Mouse (Mus musculus) hindbrain, embryonic 16.5 days (tissue): Measurements from ENCODE around the gene Eif1ad. TPM values are rescaled to one million over a fixed set of nuclear protein-coding genes. Genes with fewer than 3 reads are reported as not detected.

Experiments used
- ATAC-seq: fragments of 200-750 bp; cut with Nextera tagmentation; 2 replicates; pipeline ENCODE4 v1.8.0; 2017; ENCODE audit warnings: moderate TSS enrichment, moderate library complexity
- H3K27ac ChIP-seq: fragments of 300-500 bp; sonication (generic); 2 replicates; pipeline ENCODE4 v1.5.1; 2014; ENCODE audit warnings: low read depth, mild to moderate bottlenecking, control low read depth, low read length, moderate library complexity
- H3K27me3 ChIP-seq: fragments of 300-500 bp; sonication (generic); replicated peaks from 2 replicates; pipeline ENCODE4 v1.6.1; 2014; ENCODE audit warnings: low read length; ENCODE audit not compliant: control insufficient read depth, insufficient read depth
- H3K36me3 ChIP-seq: fragments of 300-500 bp; sonication (generic); 2 replicates; pipeline ENCODE4 v1.6.1; 2014; ENCODE audit warnings: mild to moderate bottlenecking, low read length, moderate library complexity, mixed read lengths; ENCODE audit not compliant: control insufficient read depth, insufficient read depth
- H3K4me1 ChIP-seq: fragments of 300-500 bp; sonication (generic); 2 replicates; pipeline ENCODE4 v1.6.1; 2014; ENCODE audit warnings: low read depth, low read length; ENCODE audit not compliant: control insufficient read depth, insufficient read depth
- H3K4me2 ChIP-seq: fragments of 300-500 bp; sonication (generic); 2 replicates; pipeline ENCODE4 v1.6.1; 2014; ENCODE audit warnings: mild to moderate bottlenecking, low read length, control low read depth, moderate library complexity
- H3K4me3 ChIP-seq: fragments of 300-500 bp; sonication (generic); 2 replicates; pipeline ENCODE4 v1.5.1; 2014; ENCODE audit warnings: mild to moderate bottlenecking, low read length, control low read depth, moderate library complexity
- H3K9ac ChIP-seq: fragments of 300-500 bp; sonication (generic); 2 replicates; pipeline ENCODE4 v1.6.1; 2014; ENCODE audit warnings: low read depth, mild to moderate bottlenecking, control low read depth, low read length, moderate library complexity
- H3K9me3 ChIP-seq: fragments of 300-500 bp; sonication (generic); 2 replicates; pipeline ENCODE4 v1.6.1; 2014; ENCODE audit warnings: mild to moderate bottlenecking, low read length, moderate library complexity; ENCODE audit not compliant: control insufficient read depth
- WGBS: fragments of 180-500 bp; shearing (Covaris S2); extraction: QIAGEN DNeasy Blood & Tissue Kit; methylation state at CpG from one replicate; pipeline ENCODE4 v1.1.7; 2014; 5-methylcytosine and 5-hydroxymethylcytosine counted together
- polyA plus RNA-seq: library from polyadenylated mRNA; unstranded; fragments of >200 nt; fragmentation: Nextera tagmentation; extraction: Ambion mirVana; gene quantifications from 2 replicates; pipeline ENCODE4 v1.2.1, GENCODE M21; 2015

Eif1ad gene
- polyA plus RNA-seq, 1 experiment from 2014 or later, result 40.6 TPM

- WGBS, result 82% methylated on average over 3 of the region's 3 CpGs
- H3K27me3 ChIP-seq, result no peaks in the 10 kb centered on the region
- no peak overlapping the region for H3K4me2 ChIP-seq
- no peaks in the 10 kb centered on the region for H3K9me3 ChIP-seq
- peaks cover 31% of the 10 kb centered on the region for H3K36me3 ChIP-seq
- no peak for ATAC-seq
- H3K4me3 ChIP-seq, result no peak overlapping the region
- peaks cover 12% of the 10 kb centered on the region for H3K4me1 ChIP-seq
- no peak overlapping the region for H3K27ac ChIP-seq
- no peak overlapping the region for H3K9ac ChIP-seq
Measured at GRCm38 (mm10) chr19:5370932-5371331, 4.4 kb downstream of the Eif1ad start.

DNA sequence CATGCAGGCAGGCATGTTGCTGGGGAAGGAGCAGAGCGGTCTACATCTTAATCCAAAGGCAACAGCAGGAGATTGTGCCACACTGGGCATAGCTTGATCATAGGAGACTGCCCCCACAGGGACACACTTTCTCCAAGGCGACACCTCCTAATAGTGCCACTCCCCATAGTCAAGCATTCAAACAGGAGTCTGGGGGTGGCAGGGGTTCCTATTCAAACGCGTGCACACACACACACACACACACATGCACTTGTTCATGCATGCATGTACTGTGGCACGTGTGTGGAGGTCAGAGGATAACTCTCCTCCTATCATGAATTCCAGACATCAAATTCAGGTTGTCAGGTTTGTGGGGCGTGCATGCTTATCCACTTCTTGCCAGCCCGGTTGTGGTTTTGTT lies 6.2 kb downstream of the Eif1ad start:
- H3K4me2 ChIP-seq, result no peak overlapping the region
- no peak overlapping the region for H3K27ac ChIP-seq
- 94% methylated on average over 7 of the region's 7 CpGs for WGBS
- no peaks in the 10 kb centered on the region for H3K27me3 ChIP-seq
- ATAC-seq, result no peak
- H3K9ac ChIP-seq, result no peak overlapping the region
- peaks cover 7% of the 10 kb centered on the region for H3K4me1 ChIP-seq
- H3K36me3 ChIP-seq, result peaks cover 31% of the 10 kb centered on the region
- H3K9me3 ChIP-seq, result no peaks in the 10 kb centered on the region
- no peak overlapping the region for H3K4me3 ChIP-seq

DNA sequence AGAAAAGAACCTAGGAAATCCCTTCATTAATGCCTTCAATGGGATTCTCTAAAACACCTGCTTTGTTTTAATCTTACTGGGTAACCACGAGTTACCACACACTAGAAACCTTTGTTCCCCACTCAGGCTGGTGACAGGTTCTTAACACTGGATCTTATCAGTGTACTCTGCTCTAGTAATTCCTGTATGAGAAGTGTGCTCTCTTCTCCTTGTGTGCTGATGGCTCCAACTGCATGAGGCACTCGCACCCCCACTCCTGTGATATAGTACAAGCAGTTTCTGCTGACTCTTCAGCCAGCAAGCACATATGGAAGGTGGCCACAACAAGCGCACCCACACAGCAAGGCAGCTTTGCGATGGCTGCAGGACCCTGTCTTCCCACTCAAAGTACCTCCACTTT lies 7.6 kb downstream of the Eif1ad start:
- ATAC-seq, result no peak
- Histone ChIP-seq H3K27me3 (no peaks in the 10 kb centered on the region), H3K36me3 (peaks cover 38% of the 10 kb centered on the region), H3K27ac (no peak overlapping the region), H3K9ac (no peak overlapping the region), H3K4me2 (no peak overlapping the region), H3K4me1 (no peaks in the 10 kb centered on the region), H3K4me3 (no peak overlapping the region), H3K9me3 (no peaks in the 10 kb centered on the region)
- WGBS, result 92% methylated on average over 4 of the region's 4 CpGs

GRCm38 (mm10) chr19:5374748-5375147 lies 8.2 kb downstream of the Eif1ad start:
- no peaks in the 10 kb centered on the region for H3K27me3 ChIP-seq
- no peak overlapping the region for H3K4me3 ChIP-seq
- no peaks in the 10 kb centered on the region for H3K4me1 ChIP-seq
- H3K9ac ChIP-seq, result no peak overlapping the region
- no peaks in the 10 kb centered on the region for H3K9me3 ChIP-seq
- H3K27ac ChIP-seq, result no peak overlapping the region
- peaks cover 40% of the 10 kb centered on the region for H3K36me3 ChIP-seq
- ATAC-seq, result no peak
- no peak overlapping the region for H3K4me2 ChIP-seq
- WGBS, result 85% methylated on average over 4 of the region's 4 CpGs

DNA sequence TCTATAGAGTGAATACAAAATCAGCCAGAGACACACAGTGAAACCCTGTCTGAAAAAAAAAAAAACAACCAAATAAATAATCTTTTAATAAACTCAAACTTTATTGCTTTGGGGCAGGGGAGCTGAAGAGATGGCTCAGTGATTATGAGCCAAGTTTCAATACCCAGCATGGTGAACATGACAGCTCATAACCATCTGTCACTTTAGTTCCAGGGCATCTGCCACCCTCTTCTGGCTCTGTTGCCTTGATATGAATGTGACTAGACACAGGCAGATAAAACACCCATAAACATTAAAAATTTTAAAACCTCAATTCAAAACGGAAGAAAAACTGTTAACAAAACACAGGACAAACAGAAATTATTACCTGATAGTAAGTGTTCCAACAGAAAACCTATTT lies 10.9 kb downstream of the Eif1ad start:
- Histone ChIP-seq H3K9ac (no peak overlapping the region), H3K4me3 (no peak overlapping the region), H3K27me3 (no peaks in the 10 kb centered on the region), H3K36me3 (peaks cover 52% of the 10 kb centered on the region), H3K4me2 (no peak overlapping the region), H3K4me1 (no peaks in the 10 kb centered on the region), H3K9me3 (no peaks in the 10 kb centered on the region), H3K27ac (no peak overlapping the region)
- 98% methylated on average over 1 of the region's 1 CpGs for WGBS
- no peak for ATAC-seq

GRCm38 (mm10) chr19:5383326-5383725 lies 16.8 kb downstream of the Eif1ad start:
- Histone ChIP-seq H3K4me1 (peaks cover 15% of the 10 kb centered on the region), H3K9me3 (no peaks in the 10 kb centered on the region), H3K4me3 (no peak overlapping the region), H3K27me3 (no peaks in the 10 kb centered on the region), H3K4me2 (no peak overlapping the region), H3K36me3 (peaks cover 63% of the 10 kb centered on the region), H3K9ac (no peak overlapping the region), H3K27ac (no peak overlapping the region)
- WGBS, result 92% methylated on average over 12 of the region's 12 CpGs
- no peak for ATAC-seq

DNA sequence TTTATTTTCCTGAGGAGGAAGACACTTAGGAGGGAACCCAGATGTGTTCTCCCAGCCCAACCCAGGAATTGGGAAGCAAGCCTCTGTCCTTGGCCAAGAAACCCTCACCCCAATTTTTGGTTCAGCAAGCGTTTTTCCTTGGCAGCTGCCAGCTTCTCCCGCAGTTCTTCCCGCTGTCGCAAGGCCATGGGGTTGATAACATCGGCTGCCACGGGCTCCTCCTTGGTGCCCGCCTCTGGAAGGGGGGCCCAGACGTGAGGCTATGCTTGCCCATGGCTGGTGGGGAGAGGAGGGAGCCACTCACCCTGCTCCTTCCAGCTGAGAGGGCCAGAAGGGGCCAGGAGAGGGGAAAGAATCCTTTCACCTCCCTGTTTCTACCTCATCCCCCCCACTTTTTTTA lies 18.2 kb downstream of the Eif1ad start:
- peaks cover 22% of the 10 kb centered on the region for H3K4me1 ChIP-seq
- no peak overlapping the region for H3K4me2 ChIP-seq
- no peaks in the 10 kb centered on the region for H3K9me3 ChIP-seq
- H3K36me3 ChIP-seq, result peaks cover 51% of the 10 kb centered on the region
- H3K27ac ChIP-seq, result no peak overlapping the region
- no peak overlapping the region for H3K9ac ChIP-seq
- no peak for ATAC-seq
- H3K4me3 ChIP-seq, result no peak overlapping the region
- no peaks in the 10 kb centered on the region for H3K27me3 ChIP-seq
- WGBS, result 92% methylated on average over 8 of the region's 8 CpGs

DNA sequence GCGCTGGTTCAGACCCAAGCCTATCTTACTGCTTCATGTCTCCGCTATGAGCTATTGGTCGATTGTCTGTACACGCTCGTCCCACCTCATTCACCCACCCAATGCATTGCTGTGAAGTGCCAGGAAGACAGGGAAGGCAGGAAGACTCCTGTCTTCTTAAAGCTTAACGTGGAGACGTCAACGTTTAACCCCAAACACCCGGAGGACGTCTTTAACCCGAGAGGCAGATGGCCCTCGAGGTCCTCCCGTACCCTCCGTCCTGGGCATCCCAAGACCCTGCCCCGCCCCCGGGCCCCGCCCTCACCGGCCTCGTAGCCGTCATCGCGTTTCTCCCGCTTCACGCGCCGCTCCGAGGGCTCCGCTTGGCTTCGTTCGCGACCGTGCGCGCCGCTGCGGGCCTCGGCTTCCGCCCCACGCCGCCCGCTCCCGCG lies 21.5 kb downstream of the Eif1ad start:
- ATAC-seq, result peak; percentile 34
- Histone ChIP-seq H3K27me3 (no peaks in the 10 kb centered on the region), H3K4me1 (peaks cover 28% of the 10 kb centered on the region), H3K9ac (peak overlapping the region; percentile 92), H3K36me3 (peaks cover 18% of the 10 kb centered on the region), H3K27ac (peak overlapping the region; percentile 89), H3K4me3 (peak overlapping the region; percentile 92), H3K9me3 (no peaks in the 10 kb centered on the region), H3K4me2 (peak overlapping the region; percentile 63)
- WGBS, result 1% methylated on average over 41 of the region's 43 CpGs

DNA sequence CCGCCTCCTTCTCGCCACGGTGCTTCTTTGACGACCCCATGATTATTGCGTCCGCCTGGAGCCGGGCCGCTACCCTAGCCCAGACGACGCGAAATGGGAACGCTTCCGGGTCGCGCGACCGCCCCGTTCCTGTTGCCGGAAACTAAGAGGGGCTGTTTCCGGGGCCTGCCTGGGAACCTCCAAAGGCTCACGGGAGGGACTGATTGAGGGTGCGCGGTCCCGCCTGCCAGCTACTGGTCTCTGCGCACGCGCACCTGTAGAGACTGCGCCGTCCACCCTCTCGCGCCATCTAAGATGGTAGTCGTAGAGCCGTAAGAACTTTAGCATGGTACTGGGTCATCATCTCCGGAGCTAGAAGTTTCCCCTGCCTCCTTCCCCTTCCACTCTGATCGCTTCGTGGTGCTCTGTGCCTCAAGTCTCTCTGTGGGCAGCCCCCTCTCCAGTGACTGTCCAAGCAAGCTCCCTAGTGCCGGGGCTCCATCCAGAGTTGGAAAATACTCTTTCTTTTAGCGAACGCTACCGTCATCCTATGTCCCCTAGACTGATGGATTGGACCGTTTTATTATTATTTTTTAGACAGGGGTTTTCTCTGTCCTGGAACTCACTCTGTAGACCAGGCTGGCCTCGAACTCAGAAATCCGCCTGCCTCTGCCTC lies 22.2 kb downstream of the Eif1ad start, which contains the start of gene Sart1:
Sart1 (minus strand) TSS at position 116 of the 655 bp plus-strand sequence.
- ATAC-seq, result peak; percentile 97
- Histone ChIP-seq H3K9me3 (no peaks in the 10 kb centered on the region), H3K36me3 (peaks cover 11% of the 10 kb centered on the region), H3K27me3 (no peaks in the 10 kb centered on the region), H3K4me2 (peak within 1 kb of the TSS; percentile 63), H3K9ac (peak within 1 kb of the TSS; percentile 92), H3K27ac (peak within 1 kb of the TSS; percentile 89), H3K4me1 (peaks cover 28% of the 10 kb centered on the region), H3K4me3 (peak within 1 kb of the TSS; percentile 92)
- 3% methylated on average over 43 of the region's 43 CpGs for WGBS
